Mouse (Mus musculus): ENCODE measurements around the gene Hprt.

DNA sequence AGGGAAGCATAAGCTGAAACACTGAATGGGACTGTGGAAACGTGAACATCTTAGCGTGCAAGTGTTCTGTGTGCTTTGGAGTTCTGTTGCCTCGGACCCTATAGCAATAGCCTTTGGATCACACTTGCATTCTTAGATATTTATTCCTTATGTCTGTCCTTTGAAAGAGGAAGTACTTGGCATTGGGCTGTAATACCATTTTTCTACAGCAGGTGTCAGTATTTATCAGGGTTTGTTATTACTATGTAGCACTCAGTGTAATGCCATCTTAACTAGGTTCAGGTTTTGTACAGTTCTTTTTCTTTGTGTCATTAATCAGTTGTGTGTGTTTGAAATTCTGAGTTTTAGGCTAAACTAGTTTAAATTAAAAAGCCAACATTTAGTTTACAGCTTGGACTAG is 18.1 kb downstream of the Hprt start:
- no peak for TF ChIP-seq POLR2A (IDR thresholded peaks at IDR 0.05; ENCODE audit: borderline replicate concordance, extremely low read depth, insufficient read depth, insufficient read length, poor library complexity, severe bottlenecking)
- no peak for TF ChIP-seq CTCF (IDR thresholded peaks at IDR 0.05; ENCODE audit: borderline replicate concordance, extremely low read depth, insufficient read depth, insufficient read length)

Measured in brain, embryonic 14.5 days (tissue).